Mouse (Mus musculus) testis, adult 2 months (tissue): Measurements from ENCODE around the gene Hoxc6.

Source experiments
- CTCF ChIP-seq: fragments of 200-500 bp; IDR thresholded peaks from 2 replicates; pipeline ENCODE4 v1.5.1; 2012; ENCODE audit warnings: low read depth, mild to moderate bottlenecking, inconsistent platforms, low read length, moderate library complexity; ENCODE audit not compliant: control insufficient read depth, insufficient read depth, insufficient replicate concordance
- POLR2A ChIP-seq: fragments of 200-500 bp; IDR thresholded peaks from 2 replicates; pipeline ENCODE4 v1.6.1; 2012; ENCODE audit warnings: low read depth, mild to moderate bottlenecking, inconsistent platforms, low read length, moderate library complexity; ENCODE audit not compliant: control insufficient read depth

DNA sequence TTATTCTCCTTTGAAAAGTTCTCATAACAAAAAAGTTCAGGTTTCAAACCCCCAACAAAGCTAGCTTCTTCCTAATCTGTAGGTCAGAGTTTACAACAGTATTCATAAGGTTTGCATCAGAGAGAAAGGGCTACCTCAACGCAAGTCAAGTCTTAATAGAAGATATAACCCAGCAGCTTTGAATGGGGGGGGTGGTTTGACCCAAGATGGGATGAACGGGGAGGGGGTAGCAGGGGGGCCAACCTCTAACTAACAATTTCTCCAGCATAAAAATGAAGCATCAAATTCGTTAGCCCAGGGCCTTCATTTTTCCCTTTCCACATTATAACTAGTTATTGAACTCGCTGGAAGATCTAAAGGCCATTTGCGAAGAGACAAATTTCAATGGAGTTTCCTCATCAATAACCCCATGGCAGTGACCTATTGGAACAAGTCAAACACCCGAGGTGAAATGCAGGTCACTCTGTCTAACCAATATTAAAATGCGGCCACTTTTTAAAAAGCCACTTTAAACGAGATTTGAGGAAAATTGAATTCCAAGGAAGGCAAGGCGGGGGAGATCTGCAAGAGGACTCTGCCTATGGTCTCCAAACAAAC, 31.0 kb downstream of the Hoxc6 start:
- TF ChIP-seq POLR2A (no peak), CTCF (no peak)
